Mouse (Mus musculus): ENCODE results near the gene Slc38a1. TPM values are rescaled to one million over a fixed set of nuclear protein-coding genes. Genes with fewer than 3 reads are reported as not detected.

The Slc38a1 gene
- total and polyA plus RNA-seq, 3 experiments = 0.03 TPM; not detected in 2

DNA sequence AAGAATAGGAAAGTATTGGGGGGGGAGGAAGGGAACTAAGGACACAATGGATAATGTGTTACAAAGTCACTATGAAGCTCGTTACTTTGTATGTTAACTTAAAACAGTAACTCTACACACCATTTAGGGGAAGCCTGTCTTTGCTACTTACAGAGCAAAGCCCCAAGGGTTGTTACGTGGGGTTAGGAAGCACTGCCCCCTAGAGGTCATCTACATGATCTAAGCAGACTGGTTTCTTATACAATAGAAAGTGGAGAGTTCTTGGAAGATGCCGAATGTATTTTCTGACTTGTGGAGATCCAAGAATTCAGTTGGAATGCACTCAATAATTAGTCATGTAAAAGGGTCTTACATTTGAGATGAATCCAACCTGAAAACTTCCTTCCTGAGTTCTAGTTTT is 23.2 kb upstream of the Slc38a1 start:
- peak; percentile 97 for DNase-seq (ENCODE audit: low read depth, low spot score)
- Histone ChIP-seq H3K27ac (ENCODE audit: control insufficient read depth, low read depth, low read length) (no peak overlapping the region), H3K9ac (ENCODE audit: control insufficient read depth, low read depth, low read length, poor library complexity, severe bottlenecking) (peak overlapping the region; percentile 38; the same call in 1 of the 2 replicates), H3K4me3 (ENCODE audit: control insufficient read depth in 1 of 2, insufficient read depth in 1 of 2, low read depth in 2 of 2, low read length in 2 of 2) (peak overlapping the region; percentile 53 to 66), H3K4me1 (ENCODE audit: control insufficient read depth in 1 of 2, insufficient read depth in 2 of 2, low read length in 2 of 2) (peaks cover 0 to 2% of the 10 kb centered on the region in 2 experiments; a peak in 1 of 4 replicates), H3K36me3 (ENCODE audit: control insufficient read depth in 1 of 2, insufficient read depth in 2 of 2, low read length in 2 of 2) (no peaks in the 10 kb centered on the region; a peak in 1 of 4 replicates), H3K79me2 (ENCODE audit: control insufficient read depth, insufficient read depth, low read length, poor library complexity) (no peaks in the 10 kb centered on the region), H3K9me3 (replicated peaks; ENCODE audit: insufficient read depth, low read length) (no peaks in the 10 kb centered on the region), H3K27me3 (ENCODE audit: control insufficient read depth in 1 of 2, insufficient read depth in 2 of 2, low read length in 2 of 2) (peaks cover 18 to 21% of the 10 kb centered on the region in 2 experiments)
- no peak for TF ChIP-seq POLR2AphosphoS2 (IDR thresholded peaks at IDR 0.05; ENCODE audit: low read length)
- TF ChIP-seq MAFK (IDR thresholded peaks at IDR 0.05; ENCODE audit: borderline replicate concordance, low read depth, low read length) = no peak
- TF ChIP-seq TAL1 (IDR thresholded peaks at IDR 0.05; ENCODE audit: low read length) = no peak
- no peak; the same call in 1 of the 2 replicates for TF ChIP-seq NELFE (IDR thresholded peaks at IDR 0.05; ENCODE audit: low read depth, low read length)
- TF ChIP-seq BHLHE40 (IDR thresholded peaks at IDR 0.05; ENCODE audit: borderline replicate concordance, low read depth, low read length) = no peak
- TF ChIP-seq MEF2A (IDR thresholded peaks at IDR 0.05; ENCODE audit: extremely low read depth, insufficient replicate concordance, low read depth, low read length, poor library complexity, severe bottlenecking) = no peak
- no peak for TF ChIP-seq TCF12 (IDR thresholded peaks at IDR 0.05; ENCODE audit: low read depth, low read length)
- no peak; the same call in 1 of the 2 replicates for TF ChIP-seq MAZ (IDR thresholded peaks at IDR 0.05; ENCODE audit: low read depth, low read length)
- no peak; the same call in 1 of the 2 replicates for TF ChIP-seq MYC (IDR thresholded peaks at IDR 0.05; ENCODE audit: low read depth, low read length)
- TF ChIP-seq RAD21 (IDR thresholded peaks at IDR 0.05; ENCODE audit: low read depth, low read length) = peak; percentile 81
- no peak for TF ChIP-seq EP300 (IDR thresholded peaks at IDR 0.05; ENCODE audit: low read depth in 1 of 2, low read length in 2 of 2)
- TF ChIP-seq JUND (IDR thresholded peaks at IDR 0.05; ENCODE audit: low read depth, low read length) = no peak
- TF ChIP-seq SMC3 (IDR thresholded peaks at IDR 0.05; ENCODE audit: low read depth, low read length) = peak; percentile 79
- TF ChIP-seq CTCF (IDR thresholded peaks at IDR 0.05 in 2 of 3, conservative IDR thresholded peaks at IDR 0.05 in 1 of 3; ENCODE audit: control insufficient read depth in 1 of 3, insufficient read depth in 1 of 3, low read depth in 2 of 3, low read length in 3 of 3, poor library complexity in 1 of 3, severe bottlenecking in 1 of 3) = peak; percentile 73 to 86 (median 78)
- peak; percentile 72 for TF ChIP-seq ZC3H11A (IDR thresholded peaks at IDR 0.05; ENCODE audit: low read depth, low read length)
- TF ChIP-seq RCOR1 (IDR thresholded peaks at IDR 0.05; ENCODE audit: low read depth, low read length) = no peak

DNA sequence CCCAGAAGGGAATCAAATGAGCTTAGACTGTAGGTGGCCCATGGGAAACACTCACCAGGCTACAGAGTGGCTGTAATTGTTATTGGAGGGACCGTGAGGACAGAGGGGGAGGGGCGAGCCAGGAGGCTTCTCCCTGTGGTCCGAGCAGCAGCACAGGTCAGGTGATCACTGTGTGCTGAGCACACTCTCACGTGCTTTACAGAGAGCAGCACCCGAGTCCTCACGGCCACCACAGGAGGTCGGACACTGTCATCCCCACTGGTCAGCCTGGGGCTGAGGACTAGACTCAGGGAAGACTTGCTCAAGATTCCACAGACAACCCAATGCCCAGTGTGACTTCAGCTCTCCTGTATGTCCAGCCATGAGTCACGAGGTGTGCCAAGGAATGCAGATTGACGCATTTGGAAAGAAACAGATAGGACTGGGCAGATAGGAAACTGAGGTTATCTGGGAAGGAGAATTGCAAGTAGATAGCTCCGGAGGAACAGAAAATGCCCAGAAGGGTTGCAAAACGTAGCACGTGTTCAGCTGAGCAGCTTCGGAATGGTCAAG is 18.0 kb upstream of the Slc38a1 start:
- Histone ChIP-seq H3K79me2 (ENCODE audit: control insufficient read depth, insufficient read depth, low read length, poor library complexity) (no peaks in the 10 kb centered on the region), H3K36me3 (ENCODE audit: control insufficient read depth in 1 of 2, insufficient read depth in 2 of 2, low read length in 2 of 2) (no peaks in the 10 kb centered on the region), H3K27ac (ENCODE audit: control insufficient read depth, low read depth, low read length) (no peak overlapping the region), H3K9ac (ENCODE audit: control insufficient read depth, low read depth, low read length, poor library complexity, severe bottlenecking) (no peak overlapping the region), H3K4me3 (ENCODE audit: control insufficient read depth in 1 of 2, insufficient read depth in 1 of 2, low read depth in 2 of 2, low read length in 2 of 2) (no peak overlapping the region), H3K4me1 (ENCODE audit: control insufficient read depth in 1 of 2, insufficient read depth in 2 of 2, low read length in 2 of 2) (peaks cover 0 to under 1% of the 10 kb centered on the region in 2 experiments; a peak in 1 of 4 replicates), H3K9me3 (replicated peaks; ENCODE audit: insufficient read depth, low read length) (no peaks in the 10 kb centered on the region), H3K27me3 (ENCODE audit: control insufficient read depth in 1 of 2, insufficient read depth in 2 of 2, low read length in 2 of 2) (peaks cover 10 to 22% of the 10 kb centered on the region in 2 experiments)
- TF ChIP-seq RCOR1 (IDR thresholded peaks at IDR 0.05; ENCODE audit: low read depth, low read length) (no peak), POLR2AphosphoS2 (IDR thresholded peaks at IDR 0.05; ENCODE audit: low read length) (no peak), USF1 (IDR thresholded peaks at IDR 0.05; ENCODE audit: low read depth, low read length) (no peak), MAZ (IDR thresholded peaks at IDR 0.05; ENCODE audit: low read depth, low read length) (no peak), POLR2AphosphoS5 (IDR thresholded peaks at IDR 0.05; ENCODE audit: borderline replicate concordance, low read depth, low read length) (no peak), MEF2A (IDR thresholded peaks at IDR 0.05; ENCODE audit: extremely low read depth, insufficient replicate concordance, low read depth, low read length, poor library complexity, severe bottlenecking) (no peak), MYB (IDR thresholded peaks at IDR 0.05; ENCODE audit: low read depth, low read length) (no peak)
- DNase-seq (ENCODE audit: low read depth, low spot score) = no peak

Measured in MEL (cell line).